Mouse (Mus musculus): ENCODE measurements around the gene Gba.

- no peak for TF ChIP-seq RCOR1 (conservative IDR thresholded peaks at IDR 0.05; ENCODE audit: low read depth, low read length)
- no peak for TF ChIP-seq MAZ (IDR thresholded peaks at IDR 0.05; ENCODE audit: low read depth, low read length)
- TF ChIP-seq MAX (IDR thresholded peaks at IDR 0.05; ENCODE audit: low read length), result no peak
- TF ChIP-seq CTCF (conservative IDR thresholded peaks at IDR 0.05 in 1 of 2, IDR thresholded peaks at IDR 0.05 in 1 of 2; ENCODE audit: low read depth in 2 of 2, low read length in 2 of 2), result no peak
- TF ChIP-seq RAD21 (IDR thresholded peaks at IDR 0.05; ENCODE audit: low read depth, low read length), result no peak
- no peak for TF ChIP-seq EP300 (IDR thresholded peaks at IDR 0.05; ENCODE audit: low read length)
- no peak for TF ChIP-seq ZNF384 (IDR thresholded peaks at IDR 0.05; ENCODE audit: low read depth, low read length)
- TF ChIP-seq CHD2 (IDR thresholded peaks at IDR 0.05; ENCODE audit: low read length), result no peak
- TF ChIP-seq POLR2A (IDR thresholded peaks at IDR 0.05; ENCODE audit: low read depth, low read length), result no peak
- no peak for TF ChIP-seq ELF1 (IDR thresholded peaks at IDR 0.05; ENCODE audit: low read depth, low read length)
- no peak for TF ChIP-seq MAFK (IDR thresholded peaks at IDR 0.05; ENCODE audit: insufficient replicate concordance, low read length)
Observed at GRCm38 (mm10) chr3:89206079-89206478, 3.4 kb downstream of the Gba start.

All from CH12.LX (cell line).